Mouse (Mus musculus): ENCODE data around the gene Ascc1. TPM values are rescaled to one million over a fixed set of nuclear protein-coding genes. Genes with fewer than 3 reads are reported as not detected.
"Not testable (repeated sequence)": the region's sequence is repeated elsewhere in the genome, so short reads cannot be mapped to it uniquely, and the experiment has no call there.

Gene Ascc1
- polyA plus RNA-seq, 1 experiment from 2014 or later, result 47.2 TPM

DNA sequence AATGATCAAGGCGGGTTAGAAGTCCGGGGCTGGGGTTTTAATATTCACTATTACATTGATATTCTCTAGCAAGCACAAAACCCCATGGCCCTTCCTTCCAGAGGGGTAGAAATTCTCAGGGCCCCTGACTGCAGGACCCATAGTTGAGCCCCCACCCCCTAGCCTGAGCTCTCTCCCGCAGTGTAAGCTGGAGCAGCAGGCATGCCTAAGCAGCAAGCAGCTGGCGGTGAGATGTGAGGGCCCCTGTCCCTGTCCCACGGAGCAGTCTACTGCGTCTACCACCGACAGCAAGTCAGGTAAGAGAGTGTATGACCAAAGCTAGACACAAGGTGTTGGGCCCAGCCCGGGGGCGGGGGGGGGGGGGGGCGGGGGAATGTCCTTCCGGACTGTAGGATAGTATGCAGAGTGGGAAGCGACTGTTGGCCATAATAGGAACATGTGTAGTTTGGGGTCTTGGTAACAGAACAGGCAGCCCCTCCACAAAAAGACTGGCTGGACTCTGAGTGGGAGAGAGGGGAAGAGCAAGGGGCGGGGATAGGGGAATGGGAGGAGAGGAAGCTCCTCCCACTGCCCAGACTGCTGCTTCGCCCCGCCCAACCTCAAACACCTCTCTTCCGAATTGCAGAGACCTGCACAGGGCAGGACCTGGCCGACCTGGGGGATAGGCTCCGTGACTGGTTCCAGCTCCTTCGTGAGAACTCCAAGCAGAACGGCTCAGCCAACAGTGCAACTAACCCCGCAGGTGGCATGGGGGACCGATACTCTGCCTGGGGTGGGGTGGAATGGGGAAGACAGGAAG, 123.1 kb downstream of the Ascc1 start:
- Histone ChIP-seq H3K4me2 (replicated peaks; ENCODE audit: low read depth, low read length) (peak overlapping the region; percentile 22; the same call in 1 of the 2 replicates), H3K4me1 (ENCODE audit: insufficient read depth, low read depth, low read length) (no peaks in the 10 kb centered on the region), H3K36me3 (ENCODE audit: insufficient read depth, low read length) (no peaks in the 10 kb centered on the region), H3K27ac (ENCODE audit: low read length) (no peak overlapping the region), H3K27me3 (replicated peaks; ENCODE audit: insufficient read depth, low read length) (no peaks in the 10 kb centered on the region), H3K4me3 (ENCODE audit: low read depth, low read length) (no peak overlapping the region), H3K9ac (replicated peaks; ENCODE audit: low read depth) (no peak overlapping the region), H3K9me3 (ENCODE audit: low read length) (no peaks in the 10 kb centered on the region)
- no peak for TF ChIP-seq CTCF (IDR thresholded peaks at IDR 0.05)
- no peak for TF ChIP-seq EP300 (IDR thresholded peaks at IDR 0.05)
- DNase-seq (ENCODE audit: low spot score) (peak; percentile 61), ATAC-seq (peak; percentile 75)
- WGBS, result 24% methylated on average over 20 of the region's 22 CpGs

DNA sequence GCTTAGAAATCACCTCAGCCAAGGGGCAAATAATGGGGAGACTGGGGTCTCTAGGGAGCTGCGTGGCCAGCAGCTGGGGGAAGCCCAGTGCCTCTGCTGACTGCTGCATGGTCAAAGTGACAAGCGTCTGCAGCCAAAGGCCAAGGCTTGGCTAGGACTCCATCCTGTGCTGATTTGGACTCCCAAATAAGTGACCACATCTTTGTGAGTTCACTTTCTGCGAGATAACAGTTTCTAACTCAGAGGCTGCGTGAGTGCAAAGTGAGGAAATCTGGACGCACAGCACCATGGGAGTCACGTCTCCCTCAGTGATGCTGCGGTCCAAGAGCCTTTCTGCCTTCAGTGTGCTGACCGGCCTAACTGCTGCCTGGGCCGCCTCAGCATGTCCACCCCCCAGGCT, 125.7 kb downstream of the Ascc1 start:
- WGBS, result 85% methylated on average over 9 of the region's 9 CpGs
- DNase-seq (ENCODE audit: low spot score), result no peak
- no peaks in the 10 kb centered on the region for H3K27me3 ChIP-seq (replicated peaks; ENCODE audit: insufficient read depth, low read length)

DNA sequence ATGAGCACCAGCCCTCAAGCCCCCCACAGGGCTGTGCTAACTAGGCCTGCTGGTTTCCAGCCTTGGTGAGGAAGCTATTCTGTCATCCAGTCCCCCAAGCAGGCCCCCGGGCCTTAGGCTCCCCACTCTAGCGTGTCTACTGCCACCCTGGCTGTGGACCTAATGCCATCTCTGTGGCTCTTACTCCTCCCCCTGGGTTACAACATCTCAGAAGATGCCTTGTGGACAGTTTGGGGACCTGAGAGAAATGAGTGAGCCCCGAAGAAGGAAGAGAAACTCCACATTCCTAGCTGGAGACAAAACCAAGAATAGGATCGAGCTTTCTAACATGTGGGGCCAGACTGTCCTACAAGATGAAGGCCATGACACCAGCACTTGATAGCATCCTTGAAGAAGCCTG, 127.9 kb downstream of the Ascc1 start:
- Histone ChIP-seq H3K36me3 (ENCODE audit: insufficient read depth, low read length) (no peaks in the 10 kb centered on the region), H3K4me3 (ENCODE audit: low read depth, low read length) (no peak overlapping the region), H3K4me1 (ENCODE audit: insufficient read depth, low read depth, low read length) (no peaks in the 10 kb centered on the region), H3K9ac (replicated peaks; ENCODE audit: low read depth) (no peak overlapping the region), H3K4me2 (replicated peaks; ENCODE audit: low read depth, low read length) (no peak overlapping the region), H3K9me3 (ENCODE audit: low read length) (no peaks in the 10 kb centered on the region), H3K27ac (ENCODE audit: low read length) (no peak overlapping the region), H3K27me3 (replicated peaks; ENCODE audit: insufficient read depth, low read length) (no peaks in the 10 kb centered on the region)
- WGBS, result 67% methylated on average over 4 of the region's 4 CpGs
- TF ChIP-seq CTCF (IDR thresholded peaks at IDR 0.05), result no peak
- no peak for TF ChIP-seq EP300 (IDR thresholded peaks at IDR 0.05)
- DNase-seq (ENCODE audit: low spot score), result no peak
- ATAC-seq, result no peak

More for the DNA sequence above, 125.7 kb downstream of the Ascc1 start:
- no peak overlapping the region for H3K4me2 ChIP-seq (replicated peaks; ENCODE audit: low read depth, low read length)
- no peaks in the 10 kb centered on the region for H3K36me3 ChIP-seq (ENCODE audit: insufficient read depth, low read length)
- no peaks in the 10 kb centered on the region for H3K4me1 ChIP-seq (ENCODE audit: insufficient read depth, low read depth, low read length)
- H3K9ac ChIP-seq (replicated peaks; ENCODE audit: low read depth), result no peak overlapping the region
- no peak overlapping the region for H3K27ac ChIP-seq (ENCODE audit: low read length)
- no peak overlapping the region for H3K4me3 ChIP-seq (ENCODE audit: low read depth, low read length)
- TF ChIP-seq EP300 (IDR thresholded peaks at IDR 0.05) (no peak), CTCF (IDR thresholded peaks at IDR 0.05) (no peak)
- no peak for ATAC-seq
- H3K9me3 ChIP-seq (ENCODE audit: low read length), result no peaks in the 10 kb centered on the region

DNA sequence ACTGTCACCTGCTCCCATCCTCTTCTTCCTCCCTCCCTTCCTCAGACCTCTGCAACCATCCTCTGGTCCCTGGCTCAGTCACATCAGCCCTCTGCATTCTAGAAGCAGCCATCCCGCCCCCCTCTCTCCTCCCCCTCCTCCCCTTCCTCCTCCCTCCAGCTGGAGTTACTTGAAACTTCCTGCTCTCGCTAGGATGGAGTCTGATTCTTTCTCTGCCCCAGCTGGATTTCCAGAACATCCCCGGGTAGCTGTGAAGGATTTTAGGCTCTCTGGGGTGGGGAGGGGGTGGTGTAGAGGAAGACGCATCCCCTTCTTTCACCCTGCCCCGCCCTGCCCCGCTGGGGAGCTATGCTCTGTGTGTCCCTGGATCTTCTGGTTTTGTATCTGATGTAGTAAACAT, 130.9 kb downstream of the Ascc1 start:
- H3K4me1 ChIP-seq (ENCODE audit: insufficient read depth, low read depth, low read length), result peaks cover 4% of the 10 kb centered on the region; the same call in 1 of the 2 replicates
- H3K27me3 ChIP-seq (replicated peaks; ENCODE audit: insufficient read depth, low read length), result no peaks in the 10 kb centered on the region
- DNase-seq (ENCODE audit: low spot score), result no peak
- H3K27ac ChIP-seq (ENCODE audit: low read length), result no peak overlapping the region
- no peak overlapping the region for H3K4me3 ChIP-seq (ENCODE audit: low read depth, low read length)
- no peak overlapping the region for H3K9ac ChIP-seq (replicated peaks; ENCODE audit: low read depth)
- H3K36me3 ChIP-seq (ENCODE audit: insufficient read depth, low read length), result no peaks in the 10 kb centered on the region
- H3K9me3 ChIP-seq (ENCODE audit: low read length), result no peaks in the 10 kb centered on the region
- 29% methylated on average over 5 of the region's 6 CpGs for WGBS
- no peak for TF ChIP-seq EP300 (IDR thresholded peaks at IDR 0.05)
- no peak for TF ChIP-seq CTCF (IDR thresholded peaks at IDR 0.05)
- H3K4me2 ChIP-seq (replicated peaks; ENCODE audit: low read depth, low read length), result no peak overlapping the region
- ATAC-seq, result no peak

DNA sequence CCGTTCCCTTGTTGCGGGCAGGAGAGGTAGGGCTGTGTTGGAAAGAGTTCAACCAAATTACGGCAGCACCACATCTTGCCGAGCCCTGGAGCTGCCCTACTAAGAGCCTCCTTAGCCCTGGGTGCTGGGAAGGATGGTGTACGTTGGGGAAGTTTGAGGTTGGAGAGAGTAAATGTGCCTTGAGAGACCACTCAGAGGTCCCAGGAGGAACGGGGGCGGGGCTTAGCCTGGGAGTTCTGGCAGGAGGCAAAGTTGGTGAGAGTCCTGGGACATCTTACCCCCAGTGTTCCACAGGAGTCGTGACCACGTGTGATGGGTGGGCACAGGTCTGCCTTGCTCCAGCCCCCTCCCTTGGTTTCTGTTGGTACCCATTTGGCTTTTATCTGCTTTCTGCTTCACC, 131.6 kb downstream of the Ascc1 start:
- H3K4me1 ChIP-seq (ENCODE audit: insufficient read depth, low read depth, low read length), result peaks cover 4% of the 10 kb centered on the region; the same call in 1 of the 2 replicates
- no peaks in the 10 kb centered on the region for H3K9me3 ChIP-seq (ENCODE audit: low read length)
- no peak overlapping the region for H3K27ac ChIP-seq (ENCODE audit: low read length)
- 37% methylated on average over 9 of the region's 9 CpGs for WGBS
- H3K4me3 ChIP-seq (ENCODE audit: low read depth, low read length), result no peak overlapping the region
- no peaks in the 10 kb centered on the region for H3K27me3 ChIP-seq (replicated peaks; ENCODE audit: insufficient read depth, low read length)
- DNase-seq (ENCODE audit: low spot score) (no peak), ATAC-seq (no peak)
- TF ChIP-seq EP300 (IDR thresholded peaks at IDR 0.05) (no peak), CTCF (IDR thresholded peaks at IDR 0.05) (no peak)
- no peaks in the 10 kb centered on the region for H3K36me3 ChIP-seq (ENCODE audit: insufficient read depth, low read length)
- no peak overlapping the region for H3K4me2 ChIP-seq (replicated peaks; ENCODE audit: low read depth, low read length)
- no peak overlapping the region for H3K9ac ChIP-seq (replicated peaks; ENCODE audit: low read depth)

DNA sequence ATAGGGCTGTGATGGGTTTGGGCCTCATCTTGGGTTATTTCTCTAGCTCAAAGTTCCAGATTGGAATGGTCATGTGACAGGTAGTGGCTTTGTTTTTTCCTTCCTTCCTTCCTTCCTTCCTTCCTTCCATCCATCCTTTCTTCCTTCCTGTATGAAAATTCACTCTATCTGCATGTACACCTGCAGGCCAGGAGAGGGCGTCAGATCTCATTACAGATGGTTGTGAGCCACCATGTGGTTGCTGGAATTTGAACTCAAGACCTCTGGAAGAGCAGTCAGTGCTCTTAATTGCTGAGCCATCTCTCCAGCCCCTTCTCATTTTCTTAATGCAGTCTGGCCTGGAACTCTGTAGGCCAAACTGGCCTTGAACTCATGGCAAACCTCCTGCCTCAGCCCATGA, 133.4 kb downstream of the Ascc1 start:
- 44% methylated on average over 1 of the region's 1 CpGs for WGBS
- not testable (repeated sequence) for H3K27me3 ChIP-seq (replicated peaks; ENCODE audit: insufficient read depth, low read length); H3K4me2 ChIP-seq (replicated peaks; ENCODE audit: low read depth, low read length); H3K4me1 ChIP-seq (ENCODE audit: insufficient read depth, low read depth, low read length); ATAC-seq; H3K27ac ChIP-seq (ENCODE audit: low read length); H3K9ac ChIP-seq (replicated peaks; ENCODE audit: low read depth); H3K9me3 ChIP-seq (ENCODE audit: low read length); DNase-seq (ENCODE audit: low spot score); H3K4me3 ChIP-seq (ENCODE audit: low read depth, low read length); H3K36me3 ChIP-seq (ENCODE audit: insufficient read depth, low read length)
- TF ChIP-seq CTCF (IDR thresholded peaks at IDR 0.05), result peak; percentile 31; the same call in 1 of the 2 replicates

All from lung, postnatal 0 days (tissue).